23 mouse cellular contexts compared by ENCODE assay signal in genomic region chr9:66370334-66370733, GRCm38 (mm10). TPM values are rescaled to one million over a fixed set of nuclear protein-coding genes. Genes with fewer than 3 reads are reported as not detected.
A peak's percentile ranks its signal among the peaks of the same experiment; 100 is the strongest.
DNase-seq lines count a peak whose midpoint lies in the region; ATAC-seq and TF ChIP-seq lines count a peak whose summit lies in the region.
"Had no signal": no experiment of that assay in that cellular context is flagged by ENCODE, and none has a peak within 500 bp of the region (broad histone marks: within the 10 kb centered on the region; RNA-seq: fewer than 3 reads in every experiment).

No protein-coding gene starts in this region.

- no peak for TF ChIP-seq CTCF in stomach, postnatal 0 days (IDR thresholded peaks at IDR 0.05; ENCODE audit: low read depth)

- 89% methylated on average over 3 of the region's 3 CpGs for WGBS in midbrain, embryonic 11.5 days
- WGBS in midbrain, embryonic 14.5 days = 83% methylated on average over 3 of the region's 3 CpGs
- 50% methylated on average over 3 of the region's 3 CpGs for WGBS in stomach, embryonic 15.5 days
- WGBS in stomach, postnatal 0 days = 40% methylated on average over 3 of the region's 3 CpGs
- WGBS in heart, embryonic 10.5 days = 91% methylated on average over 3 of the region's 3 CpGs

- no peaks in the 10 kb centered on the region for H3K4me1 ChIP-seq in midbrain, embryonic 11.5 days (ENCODE audit: control insufficient read depth, insufficient read depth, low read length)
- H3K4me1 ChIP-seq in midbrain, embryonic 14.5 days (ENCODE audit: control insufficient read depth, insufficient read depth, low read length) = no peaks in the 10 kb centered on the region
- no peaks in the 10 kb centered on the region for H3K4me1 ChIP-seq in stomach, embryonic 15.5 days
- H3K4me1 ChIP-seq in stomach, postnatal 0 days (replicated peaks; ENCODE audit: control insufficient read depth, insufficient read depth) = no peaks in the 10 kb centered on the region
- H3K4me1 ChIP-seq in heart, embryonic 10.5 days = peaks cover 12% of the 10 kb centered on the region
- H3K4me1 ChIP-seq: forebrain, embryonic 13.5 days had no signal

- H3K9me3 ChIP-seq in midbrain, embryonic 11.5 days (ENCODE audit: control insufficient read depth, low read length) = no peaks in the 10 kb centered on the region
- no peaks in the 10 kb centered on the region for H3K9me3 ChIP-seq in midbrain, embryonic 14.5 days (ENCODE audit: control insufficient read depth, low read length)
- H3K9me3 ChIP-seq in stomach, embryonic 15.5 days = no peaks in the 10 kb centered on the region
- H3K9me3 ChIP-seq in stomach, postnatal 0 days (ENCODE audit: control insufficient read depth, low read length) = no peaks in the 10 kb centered on the region
- no peaks in the 10 kb centered on the region for H3K9me3 ChIP-seq in heart, embryonic 10.5 days
- H3K9me3 ChIP-seq: embryonic facial prominence, embryonic 10.5 days; embryonic facial prominence, embryonic 12.5 days; forebrain, embryonic 13.5 days; forebrain, embryonic 15.5 days had no signal

- peaks cover 6% of the 10 kb centered on the region; the same call in 1 of the 2 replicates for H3K36me3 ChIP-seq in midbrain, embryonic 11.5 days (ENCODE audit: control insufficient read depth, insufficient read depth, low read length)
- peaks cover 20% of the 10 kb centered on the region; the same call in 1 of the 2 replicates for H3K36me3 ChIP-seq in midbrain, embryonic 14.5 days (ENCODE audit: control insufficient read depth, insufficient read depth, low read length)
- H3K36me3 ChIP-seq in stomach, embryonic 15.5 days = no peaks in the 10 kb centered on the region
- H3K36me3 ChIP-seq in stomach, postnatal 0 days (ENCODE audit: control insufficient read depth, insufficient read depth, low read length) = peaks cover 4% of the 10 kb centered on the region; the same call in 1 of the 2 replicates
- H3K36me3 ChIP-seq in heart, embryonic 10.5 days = peaks cover 19% of the 10 kb centered on the region

- no peak overlapping the region for H3K9ac ChIP-seq in midbrain, embryonic 11.5 days (ENCODE audit: low read length)
- H3K9ac ChIP-seq in midbrain, embryonic 14.5 days (replicated peaks; ENCODE audit: low read length) = no peak overlapping the region
- H3K9ac ChIP-seq in stomach, embryonic 15.5 days = no peak overlapping the region
- no peak overlapping the region for H3K9ac ChIP-seq in stomach, postnatal 0 days (ENCODE audit: low read length)
- H3K9ac ChIP-seq: embryonic facial prominence, embryonic 12.5 days; forebrain, embryonic 13.5 days; forebrain, embryonic 15.5 days; forebrain, postnatal 0 days had no signal

- no peak for ATAC-seq in midbrain, embryonic 11.5 days (ENCODE audit: low FRiP score)
- ATAC-seq in midbrain, embryonic 14.5 days (ENCODE audit: low FRiP score, low TSS enrichment) = no peak
- no peak for ATAC-seq in stomach, embryonic 15.5 days (ENCODE audit: insufficient read depth, low FRiP score, low read depth)
- ATAC-seq in stomach, postnatal 0 days (ENCODE audit: low FRiP score, low TSS enrichment) = peak; percentile 83
- ATAC-seq: CD4-positive, CD25-positive, alpha-beta regulatory T cell, adult 4 months; forebrain, embryonic 13.5 days; forebrain, embryonic 15.5 days; forebrain, postnatal 0 days had no signal

- H3K4me3 ChIP-seq in midbrain, embryonic 11.5 days (ENCODE audit: low read depth, low read length) = no peak overlapping the region
- H3K4me3 ChIP-seq in midbrain, embryonic 14.5 days (replicated peaks; ENCODE audit: low read depth, low read length) = no peak overlapping the region
- H3K4me3 ChIP-seq in stomach, embryonic 15.5 days (replicated peaks) = no peak overlapping the region
- no peak overlapping the region for H3K4me3 ChIP-seq in stomach, postnatal 0 days (ENCODE audit: low read depth, low read length)
- no peak overlapping the region for H3K4me3 ChIP-seq in heart, embryonic 10.5 days
- H3K4me3 ChIP-seq: embryonic facial prominence, embryonic 10.5 days; embryonic facial prominence, embryonic 12.5 days; forebrain, embryonic 13.5 days; forebrain, embryonic 15.5 days had no signal

- H3K4me2 ChIP-seq in midbrain, embryonic 11.5 days = no peak overlapping the region
- no peak overlapping the region for H3K4me2 ChIP-seq in midbrain, embryonic 14.5 days (ENCODE audit: low read length)
- no peak overlapping the region for H3K4me2 ChIP-seq in stomach, embryonic 15.5 days
- H3K4me2 ChIP-seq in stomach, postnatal 0 days (replicated peaks; ENCODE audit: low read depth) = no peak overlapping the region
- H3K4me2 ChIP-seq: embryonic facial prominence, embryonic 12.5 days; forebrain, embryonic 13.5 days; forebrain, embryonic 15.5 days had no signal

- no peak for TF ChIP-seq EP300 in stomach, postnatal 0 days (optimal IDR thresholded peaks at IDR 0.05)

- H3K27me3 ChIP-seq in midbrain, embryonic 11.5 days (ENCODE audit: control insufficient read depth, insufficient read depth, low read length) = no peaks in the 10 kb centered on the region
- H3K27me3 ChIP-seq in midbrain, embryonic 14.5 days (ENCODE audit: control insufficient read depth, insufficient read depth, low read length) = no peaks in the 10 kb centered on the region
- no peaks in the 10 kb centered on the region for H3K27me3 ChIP-seq in stomach, embryonic 15.5 days (replicated peaks)
- no peaks in the 10 kb centered on the region for H3K27me3 ChIP-seq in stomach, postnatal 0 days (ENCODE audit: control insufficient read depth, insufficient read depth, low read length)
- no peaks in the 10 kb centered on the region for H3K27me3 ChIP-seq in heart, embryonic 10.5 days (ENCODE audit: insufficient read depth, poor library complexity, severe bottlenecking)
- H3K27me3 ChIP-seq: embryonic facial prominence, embryonic 12.5 days; forebrain, embryonic 13.5 days; forebrain, embryonic 15.5 days had no signal

- no peak overlapping the region for H3K27ac ChIP-seq in midbrain, embryonic 11.5 days (ENCODE audit: low read depth, low read length)
- no peak overlapping the region for H3K27ac ChIP-seq in midbrain, embryonic 14.5 days (replicated peaks; ENCODE audit: low read depth, low read length)
- peak overlapping the region; percentile 49; the same call in 1 of the 2 replicates for H3K27ac ChIP-seq in stomach, embryonic 15.5 days
- H3K27ac ChIP-seq in stomach, postnatal 0 days (replicated peaks) = 0 out of 2 replicates have a peak overlapping the region, but pooled peaks have one; percentile 35
- no peak overlapping the region for H3K27ac ChIP-seq in heart, embryonic 10.5 days
- H3K27ac ChIP-seq: embryonic facial prominence, embryonic 10.5 days; embryonic facial prominence, embryonic 12.5 days; forebrain, embryonic 13.5 days; forebrain, embryonic 15.5 days had no signal

- peak; percentile 69 for DNase-seq in midbrain, embryonic 11.5 days (ENCODE audit: low spot score, missing footprints)
- no peak for DNase-seq in midbrain, embryonic 14.5 days
- DNase-seq in ZHBTc4 (ENCODE audit: low read depth, low spot score) = peak; percentile 56
- peak; percentile 31 for DNase-seq in stomach, postnatal 0 days (ENCODE audit: low spot score)
- DNase-seq in heart, embryonic 10.5 days (ENCODE audit: low spot score) = no peak
- DNase-seq in right cerebral cortex, adult 2 months (ENCODE audit: low spot score in 2 of 2) = no peak
- no peak for DNase-seq in spleen, adult 12 weeks (ENCODE audit: low spot score)
- DNase-seq: adrenal gland, adult 2 months; adrenal gland, postnatal 10 days; adrenal gland, postnatal 25 days; B cell, adult 2 months; cerebellum, adult 11 months; cerebellum, adult 18-20 months; cerebellum, adult 8-10 months; cerebellum, postnatal 10 days; cerebellum, postnatal 25 days; forebrain, postnatal 0 days had no signal

RNA-seq across cellular contexts. Expression of gene Herc1, which starts 20.1 kb away (rescaled TPM):
- 34.8 and 37.0 TPM in 2 replicates for polyA plus RNA-seq in midbrain, embryonic 11.5 days (2014; fragmentation: Nextera tagmentation; extraction: Ambion mirVana)
- 48.3 and 64.1 TPM in 2 replicates for polyA plus RNA-seq in midbrain, embryonic 14.5 days (2014; fragmentation: Nextera tagmentation; extraction: Ambion mirVana)
- 20.7 and 21.2 TPM in 2 replicates for polyA plus RNA-seq in stomach, embryonic 15.5 days (2015; fragmentation: Nextera tagmentation; extraction: Ambion mirVana)
- polyA plus RNA-seq in stomach, postnatal 0 days (2015; fragmentation: Nextera tagmentation; extraction: Ambion mirVana) = 7.7 and 8.1 TPM in 2 replicates
- polyA plus RNA-seq in heart, embryonic 10.5 days (2016; fragmentation: Nextera tagmentation; extraction: Ambion mirVana) = 22.3 and 24.5 TPM in 2 replicates

Comparison
In these comparisons a context has a peak if more than half of its experiments do, and no peak if none do; other contexts are left out.
1. DNase-seq: peak in midbrain, embryonic 11.5 days (single experiment), ZHBTc4 (single experiment) and stomach, postnatal 0 days (single experiment); none in midbrain, embryonic 14.5 days (single experiment), heart, embryonic 10.5 days (single experiment), right cerebral cortex, adult 2 months (0 of 2) and spleen, adult 12 weeks (single experiment).
2. H3K27ac ChIP-seq: peak in stomach, embryonic 15.5 days (single experiment) and stomach, postnatal 0 days (single experiment); none in midbrain, embryonic 11.5 days (single experiment), midbrain, embryonic 14.5 days (single experiment) and heart, embryonic 10.5 days (single experiment).